Mouse (Mus musculus): ENCODE data around the gene Iqsec3.
A peak's percentile ranks its signal among the peaks of the same experiment; 100 is the strongest.

The Iqsec3 gene

GRCm38 (mm10) chr6:121473093-121473821, at the start of gene Iqsec3:
TSS of gene Iqsec3 (minus strand) at chr6:121473678.
- peak; percentile 87 to 95 for DNase-seq (ENCODE audit: low spot score in 2 of 2)

GRCm38 (mm10) chr6:121522106-121522705, 48.7 kb upstream of the Iqsec3 start:
- DNase-seq (ENCODE audit: low spot score in 2 of 2), result peak; percentile 9 to 40

GRCm38 (mm10) chr6:121521030-121521429, 47.6 kb upstream of the Iqsec3 start:
- DNase-seq (ENCODE audit: low spot score in 2 of 2), result peak in 1 of 2 experiments; percentile 12

GRCm38 (mm10) chr6:121519896-121520295, 46.4 kb upstream of the Iqsec3 start:
- peak; percentile 13 to 42 for DNase-seq (ENCODE audit: low spot score in 2 of 2)

GRCm38 (mm10) chr6:121519266-121519810, 45.9 kb upstream of the Iqsec3 start:
- peak in 1 of 2 experiments; percentile 47 for DNase-seq (ENCODE audit: low spot score in 2 of 2)

- no peak for DNase-seq (ENCODE audit: low spot score in 2 of 2)
Observed at GRCm38 (mm10) chr6:121517726-121518125, 44.2 kb upstream of the Iqsec3 start.

GRCm38 (mm10) chr6:121510381-121510780, 36.9 kb upstream of the Iqsec3 start:
- DNase-seq (ENCODE audit: low spot score in 2 of 2), result no peak

- no peak for DNase-seq (ENCODE audit: low spot score in 2 of 2)
Observed at GRCm38 (mm10) chr6:121509871-121510270, 36.4 kb upstream of the Iqsec3 start.

- no peak for DNase-seq (ENCODE audit: low spot score in 2 of 2)
Observed at GRCm38 (mm10) chr6:121508266-121508665, 34.8 kb upstream of the Iqsec3 start.

GRCm38 (mm10) chr6:121501044-121501638, 27.7 kb upstream of the Iqsec3 start:
- DNase-seq (ENCODE audit: low spot score in 2 of 2), result no peak

- no peak for DNase-seq (ENCODE audit: low spot score in 2 of 2)
Observed at GRCm38 (mm10) chr6:121499856-121500255, 26.4 kb upstream of the Iqsec3 start.

GRCm38 (mm10) chr6:121498819-121499535, 25.5 kb upstream of the Iqsec3 start:
- no peak for DNase-seq (ENCODE audit: low spot score in 2 of 2)

- DNase-seq (ENCODE audit: low spot score in 2 of 2), result no peak
Observed at GRCm38 (mm10) chr6:121495606-121496005, 22.1 kb upstream of the Iqsec3 start.

- no peak for DNase-seq (ENCODE audit: low spot score in 2 of 2)
Observed at GRCm38 (mm10) chr6:121495026-121495425, 21.5 kb upstream of the Iqsec3 start.

GRCm38 (mm10) chr6:121494319-121494718, 20.8 kb upstream of the Iqsec3 start:
- no peak for DNase-seq (ENCODE audit: low spot score in 2 of 2)

GRCm38 (mm10) chr6:121491339-121491738, 17.9 kb upstream of the Iqsec3 start:
- no peak for DNase-seq (ENCODE audit: low spot score in 2 of 2)

- DNase-seq (ENCODE audit: low spot score in 2 of 2), result no peak
Observed at GRCm38 (mm10) chr6:121472273-121472672, 1.2 kb downstream of the Iqsec3 start.

- no peak for DNase-seq (ENCODE audit: low spot score in 2 of 2)
Observed at GRCm38 (mm10) chr6:121468235-121468634, 5.2 kb downstream of the Iqsec3 start.

GRCm38 (mm10) chr6:121462628-121463340, 10.7 kb downstream of the Iqsec3 start:
- DNase-seq (ENCODE audit: low spot score in 2 of 2), result no peak

GRCm38 (mm10) chr6:121457381-121457780, 16.1 kb downstream of the Iqsec3 start:
- no peak for DNase-seq (ENCODE audit: low spot score in 2 of 2)

- DNase-seq (ENCODE audit: low spot score in 2 of 2), result no peak
Observed at GRCm38 (mm10) chr6:121456651-121457050, 16.8 kb downstream of the Iqsec3 start.

Measured in urinary bladder, postnatal 4 days (tissue).